ENCODE assay signal across 16 mouse cellular contexts in the genomic region with DNA sequence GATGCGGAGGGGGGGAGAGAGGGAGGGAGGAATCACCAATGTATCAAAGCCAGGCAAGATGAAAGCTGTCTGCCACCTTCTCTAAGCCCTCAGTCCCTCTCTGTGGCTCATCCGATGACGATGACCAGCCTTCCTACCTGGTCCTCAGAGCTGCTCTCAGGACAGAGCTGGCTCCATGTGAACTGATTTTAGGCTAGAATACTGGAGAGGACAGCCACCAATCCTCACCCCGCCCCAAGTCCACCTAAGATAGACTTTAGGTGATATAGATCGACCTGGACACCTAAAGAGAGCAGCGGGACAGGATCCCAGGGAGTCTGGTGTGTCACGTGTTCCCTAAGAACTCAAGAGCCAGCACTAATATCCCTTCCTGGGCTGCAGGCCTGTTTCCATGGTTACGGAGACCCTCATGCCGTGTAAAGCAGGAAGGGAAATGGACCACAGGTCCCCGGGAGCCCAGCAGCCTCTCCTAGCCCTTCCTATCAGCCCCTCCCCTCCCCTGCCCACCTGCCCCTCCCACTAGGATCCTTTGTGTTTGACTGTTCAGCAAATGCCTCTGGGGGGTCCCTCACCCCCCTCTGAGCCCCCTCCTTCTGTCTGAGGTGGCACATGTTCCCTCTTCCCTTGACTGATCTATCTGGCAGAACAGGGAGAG. TPM values are rescaled to one million over a fixed set of nuclear protein-coding genes. Genes with fewer than 3 reads are reported as not detected.
A peak's percentile ranks its signal among the peaks of the same experiment; 100 is the strongest.
DNase-seq lines count a peak whose midpoint lies in the region; ATAC-seq lines count a peak whose summit lies in the region.
"Had no signal": no experiment of that assay in that cellular context is flagged by ENCODE, and none has a peak within 500 bp of the region (broad histone marks: within the 10 kb centered on the region; RNA-seq: fewer than 3 reads in every experiment).

No protein-coding gene starts in this region.

- H3K36me3 ChIP-seq in heart, embryonic 10.5 days = no peaks in the 10 kb centered on the region
- H3K36me3 ChIP-seq in forebrain, embryonic 15.5 days = no peaks in the 10 kb centered on the region
- H3K36me3 ChIP-seq in limb, embryonic 12.5 days = no peaks in the 10 kb centered on the region
- no peaks in the 10 kb centered on the region for H3K36me3 ChIP-seq in neural tube, embryonic 13.5 days

- peak; percentile 57 for DNase-seq in heart, embryonic 10.5 days (ENCODE audit: low spot score)
- no peak for DNase-seq in heart, postnatal 25 days (ENCODE audit: low spot score)
- DNase-seq in kidney, adult 9 months = no peak
- DNase-seq in adrenal gland, adult (ENCODE audit: inconsistent age in 2 of 2, low spot score in 1 of 2) = no peak
- no peak for DNase-seq in ovary, postnatal 14 days (ENCODE audit: low spot score)
- DNase-seq: adrenal gland, adult 2 months; cerebellum, adult 11 months; kidney, adult 8-10 months had no signal

- H3K27me3 ChIP-seq in heart, embryonic 10.5 days (ENCODE audit: insufficient read depth, poor library complexity, severe bottlenecking) = peaks cover 62% of the 10 kb centered on the region
- H3K27me3 ChIP-seq in forebrain, embryonic 15.5 days = no peaks in the 10 kb centered on the region
- peaks cover 17% of the 10 kb centered on the region for H3K27me3 ChIP-seq in limb, embryonic 12.5 days
- H3K27me3 ChIP-seq in neural tube, embryonic 13.5 days = peaks cover 24% of the 10 kb centered on the region

- H3K9me3 ChIP-seq in heart, embryonic 10.5 days = no peaks in the 10 kb centered on the region
- H3K9me3 ChIP-seq in forebrain, embryonic 15.5 days = no peaks in the 10 kb centered on the region
- H3K9me3 ChIP-seq in limb, embryonic 12.5 days = no peaks in the 10 kb centered on the region
- no peaks in the 10 kb centered on the region for H3K9me3 ChIP-seq in neural tube, embryonic 13.5 days

- H3K4me2 ChIP-seq in forebrain, embryonic 15.5 days (replicated peaks) = no peak overlapping the region
- peak overlapping the region; percentile 17; the same call in 1 of the 2 replicates for H3K4me2 ChIP-seq in limb, embryonic 12.5 days
- H3K4me2 ChIP-seq in neural tube, embryonic 13.5 days = no peak overlapping the region

- intact Hi-C loops in heart, postnatal 25 days (cut with DNase I) = no loop called here

- H3K9ac ChIP-seq in forebrain, embryonic 15.5 days (replicated peaks) = no peak overlapping the region
- H3K9ac ChIP-seq in limb, embryonic 12.5 days (replicated peaks) = no peak overlapping the region
- H3K9ac ChIP-seq in neural tube, embryonic 13.5 days = 0 out of 2 replicates have a peak overlapping the region, but pooled peaks have one; percentile 6
- H3K9ac ChIP-seq: liver, embryonic 14.5 days had no signal

- H3K27ac ChIP-seq in heart, embryonic 10.5 days = no peak overlapping the region
- H3K27ac ChIP-seq in forebrain, embryonic 15.5 days (replicated peaks) = peak overlapping the region; percentile 88
- H3K27ac ChIP-seq in limb, embryonic 12.5 days = peak overlapping the region; percentile 59; the same call in 1 of the 2 replicates
- H3K27ac ChIP-seq in neural tube, embryonic 13.5 days (replicated peaks) = peak overlapping the region; percentile 96
- H3K27ac ChIP-seq: liver, embryonic 14.5 days had no signal

- peak; percentile 65 for ATAC-seq in forebrain, embryonic 15.5 days (replicated peaks)
- ATAC-seq in limb, embryonic 12.5 days (ENCODE audit: insufficient number of reproducible peaks, insufficient read depth, low FRiP score, low TSS enrichment, low read depth) = peak; percentile 43; the same call in 1 of the 2 replicates
- ATAC-seq in neural tube, embryonic 13.5 days (ENCODE audit: low read depth) = peak; percentile 79

- H3K4me3 ChIP-seq in heart, embryonic 10.5 days = no peak overlapping the region
- no peak overlapping the region for H3K4me3 ChIP-seq in forebrain, embryonic 15.5 days
- no peak overlapping the region for H3K4me3 ChIP-seq in limb, embryonic 12.5 days (replicated peaks)
- H3K4me3 ChIP-seq in neural tube, embryonic 13.5 days = no peak overlapping the region

- H3K4me1 ChIP-seq in heart, embryonic 10.5 days = peaks cover 5% of the 10 kb centered on the region
- peaks cover 29% of the 10 kb centered on the region for H3K4me1 ChIP-seq in forebrain, embryonic 15.5 days
- H3K4me1 ChIP-seq in limb, embryonic 12.5 days (replicated peaks) = peaks cover 25% of the 10 kb centered on the region
- H3K4me1 ChIP-seq in neural tube, embryonic 13.5 days (replicated peaks) = peaks cover 35% of the 10 kb centered on the region

- 54% methylated on average over 10 of the region's 10 CpGs for WGBS in heart, embryonic 10.5 days
- WGBS in forebrain, embryonic 15.5 days = 48% methylated on average over 10 of the region's 10 CpGs
- WGBS in limb, embryonic 12.5 days = 36% methylated on average over 10 of the region's 10 CpGs
- WGBS in neural tube, embryonic 13.5 days = 43% methylated on average over 10 of the region's 10 CpGs

RNA-seq across cellular contexts. Expression of gene Neurog3, which starts 33.0 kb away (rescaled TPM):
- polyA plus RNA-seq in heart, embryonic 10.5 days (2016; fragmentation: Nextera tagmentation; extraction: Ambion mirVana) = not detected in 2 replicates
- total RNA-seq in heart, postnatal 25 days (2021) = not detected
- 0.24 TPM in 1 of 2 replicates, not detected in the other for polyA plus RNA-seq in forebrain, embryonic 15.5 days (2015; fragmentation: Nextera tagmentation; extraction: Ambion mirVana)
- not detected in 2 replicates for polyA plus RNA-seq in limb, embryonic 12.5 days (2016; fragmentation: Nextera tagmentation; extraction: Ambion mirVana)
- polyA plus RNA-seq in neural tube, embryonic 13.5 days (2015; fragmentation: Nextera tagmentation; extraction: Ambion mirVana) = 2.7 TPM in 2 replicates
- total RNA-seq: adrenal gland, adult 2 months; layer of hippocampus, postnatal 14 days; megakaryocyte, adult 5-6 weeks had no signal
- polyA plus RNA-seq: adrenal gland, adult 2 months; heart, embryonic 14.5 days; urinary bladder, adult 2 months had no signal

RNA-seq across cellular contexts. Expression of gene Fam241b, which starts 43.8 kb away (rescaled TPM):
- polyA plus RNA-seq in heart, embryonic 10.5 days (2016; fragmentation: Nextera tagmentation; extraction: Ambion mirVana) = 3.1 and 5.9 TPM in 2 replicates
- 1 to 10 TPM; 1.6 TPM for total RNA-seq in heart, postnatal 25 days (2021)
- polyA plus RNA-seq in forebrain, embryonic 15.5 days (2015; fragmentation: Nextera tagmentation; extraction: Ambion mirVana) = 149 and 150 TPM in 2 replicates
- 18.7 and 19.0 TPM in 2 replicates for polyA plus RNA-seq in limb, embryonic 12.5 days (2016; fragmentation: Nextera tagmentation; extraction: Ambion mirVana)
- 91.9 and 93.1 TPM in 2 replicates for polyA plus RNA-seq in neural tube, embryonic 13.5 days (2015; fragmentation: Nextera tagmentation; extraction: Ambion mirVana)
- total RNA-seq: megakaryocyte, adult 5-6 weeks had no signal
